11 mouse cellular contexts compared by ENCODE assay signal in the genomic region with DNA sequence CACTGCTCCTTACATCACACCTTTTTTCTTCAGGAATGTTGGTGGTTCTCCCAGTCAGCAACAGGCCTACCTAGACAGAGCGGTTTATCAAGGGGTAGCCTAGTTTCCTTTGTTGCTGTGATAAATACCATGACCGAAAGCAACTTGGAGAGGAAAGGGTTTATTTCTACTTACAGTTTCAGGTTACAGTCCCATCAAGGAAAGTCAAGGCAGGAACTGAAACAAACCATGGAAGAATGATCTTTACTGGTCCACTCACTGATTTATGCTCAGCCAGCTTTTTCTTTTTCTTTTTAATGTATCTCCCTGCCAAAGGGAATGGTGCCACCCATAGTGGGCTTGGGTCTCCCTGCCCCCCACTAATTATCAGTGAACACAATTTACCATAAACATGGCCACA.
"Had no signal": no experiment of that assay in that cellular context is flagged by ENCODE, and none has a peak within 500 bp of the region (broad histone marks: within the 10 kb centered on the region; RNA-seq: fewer than 3 reads in every experiment).

No protein-coding gene starts in this region.

- H3K27me3 ChIP-seq: lung, embryonic 15.5 days; midbrain, embryonic 12.5 days; midbrain, embryonic 15.5 days; neural tube, embryonic 13.5 days had no signal

- H3K4me2 ChIP-seq: lung, embryonic 15.5 days; midbrain, embryonic 12.5 days; midbrain, embryonic 15.5 days; neural tube, embryonic 13.5 days had no signal

- DNase-seq: kidney, postnatal 25 days; layer of hippocampus, postnatal 36 days had no signal

- H3K4me3 ChIP-seq: left cerebral cortex, adult 2 months; lung, embryonic 15.5 days; midbrain, embryonic 12.5 days; midbrain, embryonic 15.5 days; neural tube, embryonic 13.5 days had no signal

- H3K36me3 ChIP-seq: lung, embryonic 15.5 days; midbrain, embryonic 12.5 days; midbrain, embryonic 15.5 days; neural tube, embryonic 13.5 days had no signal

- H3K9me3 ChIP-seq: lung, embryonic 15.5 days had no signal

- H3K9ac ChIP-seq: liver, embryonic 14.5 days; lung, embryonic 15.5 days; midbrain, embryonic 12.5 days; midbrain, embryonic 15.5 days; neural tube, embryonic 13.5 days had no signal

- ATAC-seq: intestine, postnatal 0 days; midbrain, embryonic 15.5 days had no signal

- H3K27ac ChIP-seq: kidney, postnatal 0 days; left cerebral cortex, adult 2 months; liver, embryonic 14.5 days; lung, embryonic 15.5 days; midbrain, embryonic 12.5 days; midbrain, embryonic 15.5 days; neural tube, embryonic 13.5 days; stomach, postnatal 0 days had no signal

- H3K4me1 ChIP-seq: midbrain, embryonic 12.5 days; midbrain, embryonic 15.5 days; neural tube, embryonic 13.5 days had no signal
